Mouse (Mus musculus) lung, adult 18-20 months (tissue): ENCODE measurements around the gene 2510009E07Rik.

Experiments
- DNase-seq, 2 experiments: peaks; one replicate each; pipeline ENCODE4 v3.0.0; 2022; ENCODE audit warnings: mixed read lengths in 2 of 2

The 2510009E07Rik gene

DNA sequence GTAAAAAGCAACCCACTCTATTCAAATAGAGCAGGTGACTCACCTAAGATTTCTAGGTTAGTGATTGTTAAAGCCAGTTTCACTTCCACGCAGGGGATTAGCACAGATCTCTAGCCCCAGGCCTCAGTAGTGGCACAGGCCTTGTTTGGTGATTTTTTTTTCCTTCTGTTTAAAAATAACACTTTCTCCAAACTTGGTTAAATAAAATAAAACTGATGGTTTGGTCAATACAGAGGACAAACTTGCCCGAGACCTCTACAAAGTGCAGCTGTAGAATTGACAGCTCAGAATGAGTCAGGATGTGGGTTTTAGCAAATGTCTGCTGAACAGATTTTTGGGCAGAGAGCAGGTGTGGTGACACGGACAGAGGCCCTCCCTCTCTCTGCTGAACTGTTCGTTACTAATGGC lies 62.6 kb downstream of the 2510009E07Rik start:
- no peak for DNase-seq

DNA sequence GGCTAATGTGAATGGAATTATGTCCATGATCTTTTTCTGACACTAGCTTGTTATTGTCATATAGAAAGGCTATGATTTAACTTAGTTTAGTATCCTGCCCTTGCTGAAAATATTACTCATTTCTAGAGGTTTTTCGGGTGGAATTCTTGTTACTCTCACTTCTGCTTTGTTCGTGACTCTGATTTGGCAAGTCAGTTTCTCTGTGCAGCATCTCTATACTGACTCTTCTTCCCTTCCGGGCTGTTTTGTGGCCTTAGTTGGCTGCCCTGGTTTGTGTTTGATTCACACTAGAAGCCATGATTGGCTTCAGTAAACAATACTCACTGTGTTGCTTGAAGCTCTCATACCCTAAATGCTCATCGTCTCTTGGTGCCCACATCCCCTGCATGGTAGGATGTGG lies 63.9 kb downstream of the 2510009E07Rik start:
- no peak for DNase-seq

DNA sequence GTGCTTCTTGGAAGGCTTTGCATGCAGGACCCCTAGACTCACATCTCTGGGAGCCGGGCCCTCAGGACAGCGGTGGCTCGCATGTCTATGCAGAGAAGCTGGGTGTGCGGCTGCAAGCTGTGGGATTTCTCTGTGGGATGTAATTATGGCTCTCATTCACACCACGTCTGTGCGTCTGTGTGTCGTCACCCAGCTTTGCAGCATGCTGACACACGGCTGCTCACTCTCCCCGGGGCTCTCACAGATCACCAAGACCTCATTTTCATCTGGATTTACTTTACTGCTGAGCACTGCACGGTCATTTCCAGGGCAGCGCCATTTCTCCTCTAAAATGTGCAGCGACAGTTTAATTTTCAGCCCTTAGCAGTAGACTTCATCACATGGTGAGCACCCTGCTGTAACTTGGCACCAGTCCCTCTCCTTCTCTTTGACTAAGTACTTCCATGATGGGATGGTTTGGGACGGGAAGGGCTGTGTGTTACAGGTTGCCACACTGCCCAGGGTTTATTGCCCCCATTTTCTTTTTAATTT lies 66.3 kb downstream of the 2510009E07Rik start:
- no peak for DNase-seq

DNA sequence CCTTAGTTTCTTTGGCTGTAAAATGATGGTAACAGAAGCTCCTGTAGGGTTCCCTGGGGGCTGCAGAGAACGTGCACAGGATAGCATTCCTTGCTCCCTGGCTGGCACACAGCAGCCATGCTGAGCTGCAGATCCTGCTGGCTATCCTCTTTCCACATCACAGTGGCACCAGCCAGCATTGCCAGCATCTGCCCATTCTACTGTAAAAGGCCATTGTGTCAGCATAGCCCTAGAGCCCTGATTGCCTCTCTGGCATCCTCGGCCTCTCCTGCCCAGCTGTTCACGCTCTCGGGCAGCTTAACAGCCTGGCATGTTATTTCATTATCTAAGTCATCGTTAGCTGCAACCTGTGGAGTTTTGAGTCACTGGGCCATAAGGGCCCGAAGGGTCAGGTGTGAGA lies 67.2 kb downstream of the 2510009E07Rik start:
- DNase-seq: no peak

DNA sequence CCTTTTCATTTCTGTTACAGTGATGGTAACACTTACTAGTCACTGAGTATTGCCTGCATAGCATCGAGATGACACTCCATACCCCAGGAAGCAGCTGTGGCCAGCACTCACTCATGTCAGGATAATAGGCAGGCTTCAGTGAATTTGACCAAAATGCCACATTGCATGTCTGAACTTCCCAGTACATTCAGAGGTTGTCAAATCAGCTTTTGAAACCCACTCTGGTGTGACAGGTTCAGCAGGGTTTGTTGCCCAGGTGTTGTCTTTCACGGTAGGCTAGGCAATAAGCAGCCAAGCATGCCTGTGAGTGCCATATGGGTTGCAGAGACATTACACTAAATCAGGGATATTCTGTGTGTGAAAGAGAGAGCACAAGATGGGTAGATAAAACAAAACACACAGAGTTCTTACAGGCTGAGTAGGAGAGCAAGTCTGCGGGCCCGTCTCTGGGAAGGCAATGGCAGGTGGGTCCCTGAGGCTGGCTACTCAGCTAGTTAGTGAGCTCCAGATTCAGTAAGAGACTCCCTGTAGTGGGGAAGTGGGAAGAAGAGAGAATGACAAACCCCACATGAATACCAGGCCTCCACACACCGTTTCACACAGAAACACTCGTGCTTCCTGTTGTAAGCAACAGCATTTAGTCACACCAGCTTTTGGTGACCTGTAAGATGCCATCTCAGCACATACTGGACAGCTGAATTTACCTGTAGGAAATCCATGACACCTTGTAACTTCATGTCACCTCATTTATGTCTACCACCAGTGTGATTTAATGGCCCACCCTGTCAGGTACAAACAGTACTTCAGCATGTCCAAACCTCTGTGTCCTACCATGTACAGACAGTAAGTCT lies 68.5 kb downstream of the 2510009E07Rik start:
- DNase-seq: no peak

- peak in 1 of 2 experiments; percentile 26 for DNase-seq
Measured at GRCm38 (mm10) chr16:21620630-21621029, 73.8 kb downstream of the 2510009E07Rik start.

DNA sequence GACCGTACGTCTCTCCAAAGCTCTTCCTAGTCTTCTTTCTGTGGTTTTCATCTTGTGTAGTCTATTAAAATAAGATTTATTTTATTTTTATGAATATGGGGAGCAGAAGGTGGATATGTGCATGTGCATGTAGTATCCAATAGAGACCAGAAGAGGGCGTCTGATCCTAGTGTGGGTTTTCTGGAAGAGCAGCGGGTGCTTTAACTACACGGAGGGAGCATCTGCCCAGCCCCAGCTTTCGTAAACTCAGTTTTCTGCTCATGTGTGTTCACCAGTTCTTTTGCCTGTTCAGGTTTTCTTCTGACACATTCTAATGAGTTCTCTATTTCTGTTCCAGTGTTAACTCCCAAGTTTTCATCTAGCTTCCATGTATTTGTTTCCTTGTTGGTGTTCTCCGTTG lies 78.7 kb downstream of the 2510009E07Rik start:
- DNase-seq: peak in 1 of 2 experiments; percentile 54

DNA sequence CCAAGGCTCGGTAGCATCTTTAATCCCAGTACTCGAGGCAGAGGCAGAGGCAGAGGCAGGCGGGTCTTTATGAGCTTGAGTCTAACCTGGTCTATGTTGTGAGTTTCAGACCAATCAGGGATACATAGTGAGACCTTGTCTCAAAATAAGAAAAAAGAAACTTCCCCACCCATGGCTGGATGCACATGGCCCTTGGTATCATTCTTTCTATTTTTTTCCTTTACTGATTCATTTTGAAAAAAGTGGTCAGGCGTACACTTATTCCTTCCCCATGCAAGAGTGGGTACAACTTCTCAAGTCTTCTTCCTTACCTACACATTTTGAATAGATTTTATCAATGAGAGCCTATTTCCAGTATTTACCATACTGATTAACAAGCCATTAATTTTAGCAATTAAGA lies 84.0 kb downstream of the 2510009E07Rik start:
- no peak for DNase-seq

GRCm38 (mm10) chr16:21608176-21608865 lies 86.1 kb downstream of the 2510009E07Rik start:
- DNase-seq: no peak

DNA sequence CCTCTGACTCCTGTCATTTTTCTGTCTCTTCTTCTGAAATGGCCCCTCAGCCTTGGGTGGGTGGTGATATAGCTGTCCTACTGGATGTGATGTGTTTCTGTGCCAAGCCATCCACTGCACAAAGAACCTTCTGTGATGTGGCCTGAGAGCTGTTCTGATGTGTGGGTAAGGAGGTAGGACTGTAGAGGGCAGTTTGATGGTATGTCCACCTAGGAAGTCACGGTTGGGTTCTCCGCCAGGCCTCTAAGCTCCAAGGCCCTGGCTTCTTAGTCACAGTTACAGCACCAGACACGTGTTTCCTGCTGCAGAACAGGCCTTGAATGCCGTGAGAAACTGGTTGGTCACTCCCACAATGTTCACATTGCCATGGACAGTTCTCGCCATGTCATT lies 86.8 kb downstream of the 2510009E07Rik start:
- no peak for DNase-seq

GRCm38 (mm10) chr16:21607021-21607650 lies 87.3 kb downstream of the 2510009E07Rik start:
- no peak for DNase-seq

DNA sequence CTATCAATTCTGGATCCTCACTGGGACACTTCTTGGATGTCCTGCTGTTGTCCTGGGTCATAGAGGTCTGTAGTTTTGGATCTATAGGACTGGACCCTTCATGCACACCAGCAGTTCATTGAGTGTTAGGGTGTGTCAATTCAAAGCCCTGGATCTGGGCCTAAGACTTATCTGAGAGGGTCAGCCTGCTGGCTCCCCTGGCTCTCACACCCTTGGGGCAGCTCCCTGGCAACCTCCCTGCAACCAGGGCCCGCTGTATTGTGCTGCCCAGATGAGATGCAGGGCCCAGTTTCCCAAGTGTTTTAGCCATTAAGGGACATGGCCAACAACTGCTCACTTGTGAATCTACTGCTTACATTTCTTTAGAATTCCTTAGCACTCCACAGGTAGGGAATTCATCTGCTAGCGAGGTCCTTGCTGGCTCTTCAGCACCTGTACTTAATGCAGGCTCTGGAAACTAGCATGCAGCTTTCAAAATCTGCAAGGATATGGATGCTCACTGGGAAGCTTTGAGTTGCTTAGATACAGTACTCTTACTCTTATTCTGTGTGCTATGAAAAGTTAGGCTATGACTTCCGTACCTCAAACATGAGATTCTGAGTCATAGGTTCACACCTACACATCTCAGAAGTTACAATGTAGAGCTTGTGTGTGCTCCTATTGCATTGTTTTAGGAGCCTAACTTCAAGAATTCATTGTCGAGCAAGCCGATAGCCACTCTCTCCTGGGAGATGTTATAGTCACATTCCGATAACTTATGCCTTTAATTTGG lies 88.0 kb downstream of the 2510009E07Rik start:
- no peak for DNase-seq

- DNase-seq: no peak
Measured at GRCm38 (mm10) chr16:21604354-21604753, 90.1 kb downstream of the 2510009E07Rik start.
